Mouse (Mus musculus): ENCODE data around the gene Trim33. TPM values are rescaled to one million over a fixed set of nuclear protein-coding genes. Genes with fewer than 3 reads are reported as not detected.

Gene Trim33
- polyA plus RNA-seq, 1 experiment from 2014 or later: 26.9 TPM

DNA sequence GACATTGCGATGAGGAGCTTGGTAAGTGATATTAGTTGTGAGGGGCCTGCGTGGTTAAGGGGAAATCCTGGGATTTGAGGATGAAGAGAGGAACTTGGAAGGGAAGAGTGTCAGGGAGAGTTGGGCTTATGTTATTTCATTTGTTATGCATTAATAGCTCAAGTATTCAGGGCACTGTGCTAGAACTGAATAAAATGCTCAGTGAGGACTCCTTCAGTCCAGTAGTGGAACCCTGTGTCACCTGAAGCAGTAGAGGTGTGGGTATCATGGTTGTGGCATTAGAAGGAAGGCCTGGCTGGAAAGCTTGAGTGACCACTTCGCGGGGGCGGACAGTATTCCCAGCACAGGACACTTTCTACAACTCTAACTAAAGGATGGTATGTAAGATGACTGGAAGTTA lies 1.8 kb downstream of the Trim33 start:
- no peaks in the 10 kb centered on the region for H3K27me3 ChIP-seq (replicated peaks)
- ATAC-seq (ENCODE audit: low FRiP score): no peak
- H3K9me3 ChIP-seq (replicated peaks): no peaks in the 10 kb centered on the region
- 36% methylated on average over 5 of the region's 5 CpGs for WGBS
- peak overlapping the region; percentile 99 for H3K27ac ChIP-seq (replicated peaks)
- H3K4me2 ChIP-seq: peak overlapping the region; percentile 76
- no peaks in the 10 kb centered on the region for H3K36me3 ChIP-seq
- peaks cover 29% of the 10 kb centered on the region for H3K4me1 ChIP-seq
- H3K4me3 ChIP-seq (replicated peaks): peak overlapping the region; percentile 97
- peak overlapping the region; percentile 99 for H3K9ac ChIP-seq (replicated peaks)

DNA sequence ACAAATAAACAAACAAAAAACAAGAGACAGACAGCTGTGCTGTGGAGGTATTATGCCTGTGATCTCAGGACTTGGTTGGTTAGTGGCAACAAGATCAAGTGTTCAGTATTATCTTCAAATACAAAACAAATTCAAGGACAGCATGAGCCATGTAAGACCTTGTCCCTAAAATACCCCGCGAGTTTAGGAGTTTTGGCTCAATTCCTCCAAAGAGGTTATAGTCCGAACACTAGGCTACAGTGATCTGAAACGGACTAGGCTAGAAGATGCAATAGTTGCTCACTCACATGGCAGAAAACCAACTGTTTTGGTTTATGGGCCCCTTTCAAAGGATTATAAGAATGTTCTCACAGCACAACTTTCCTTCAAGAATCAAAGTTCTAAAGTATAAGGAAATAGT lies 9.7 kb downstream of the Trim33 start:
- Histone ChIP-seq H3K27ac (replicated peaks) (no peak overlapping the region), H3K9ac (replicated peaks) (no peak overlapping the region), H3K9me3 (replicated peaks) (0 out of 2 replicates have a peak, but pooled peaks cover 3% of the 10 kb centered on the region), H3K36me3 (no peaks in the 10 kb centered on the region), H3K4me3 (replicated peaks) (no peak overlapping the region), H3K27me3 (replicated peaks) (no peaks in the 10 kb centered on the region), H3K4me1 (peaks cover 6% of the 10 kb centered on the region; the same call in 1 of the 2 replicates), H3K4me2 (no peak overlapping the region)
- no peak for ATAC-seq (ENCODE audit: low FRiP score)
- WGBS: 89% methylated on average over 4 of the region's 4 CpGs

DNA sequence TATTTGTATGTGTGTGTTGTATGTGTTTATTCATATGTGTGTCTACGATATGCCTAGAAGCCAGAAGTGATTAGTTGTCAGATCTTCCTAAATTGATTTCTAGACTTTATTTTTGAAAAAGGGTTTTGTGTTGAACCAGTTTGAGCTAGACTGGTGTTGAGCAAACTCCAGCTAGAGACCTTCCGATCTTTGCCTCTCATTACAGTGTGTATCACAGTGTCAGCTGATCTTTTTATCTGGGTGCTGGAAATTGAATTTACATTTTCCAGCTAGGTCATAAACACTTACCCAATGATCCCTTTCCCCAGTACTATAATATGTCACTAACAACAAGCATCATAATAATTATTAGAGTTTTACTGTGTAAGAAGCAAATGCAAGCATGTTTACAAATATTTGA lies 12.0 kb downstream of the Trim33 start:
- WGBS: 93% methylated on average over 2 of the region's 2 CpGs
- no peak for ATAC-seq (ENCODE audit: low FRiP score)
- H3K9ac ChIP-seq (replicated peaks): no peak overlapping the region

DNA sequence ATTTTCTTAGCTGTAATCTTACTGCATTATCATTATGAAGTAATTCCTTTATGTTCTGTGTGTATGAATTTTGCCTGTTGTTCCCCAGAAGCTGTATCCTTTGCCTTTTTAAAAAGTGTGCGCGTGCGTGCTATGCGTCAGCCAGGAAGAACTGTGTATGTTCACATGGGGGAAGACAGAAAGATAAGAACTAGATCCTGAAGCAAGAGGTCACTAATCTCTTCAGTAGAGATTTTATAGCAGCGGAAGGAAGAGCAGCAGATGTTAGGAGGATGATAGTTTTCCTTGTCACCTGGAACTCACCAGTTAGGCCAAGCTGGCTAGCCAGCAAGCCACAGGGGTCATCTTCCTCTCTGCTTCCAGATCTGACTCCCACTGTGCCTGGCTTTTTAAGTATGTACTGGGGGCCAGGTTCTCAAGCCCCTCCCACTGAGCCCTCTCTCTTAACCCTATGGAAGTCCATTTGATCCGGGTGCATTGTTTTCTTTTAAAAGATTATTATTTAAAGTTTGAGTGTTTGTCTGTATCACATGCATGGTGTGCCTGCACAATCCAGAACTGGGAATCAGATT lies 26.4 kb downstream of the Trim33 start:
- Histone ChIP-seq H3K9me3 (replicated peaks) (no peaks in the 10 kb centered on the region), H3K4me1 (peaks cover 18% of the 10 kb centered on the region), H3K27me3 (replicated peaks) (no peaks in the 10 kb centered on the region), H3K4me3 (replicated peaks) (no peak overlapping the region), H3K9ac (replicated peaks) (no peak overlapping the region), H3K27ac (replicated peaks) (no peak overlapping the region), H3K36me3 (no peaks in the 10 kb centered on the region), H3K4me2 (no peak overlapping the region)
- WGBS: 83% methylated on average over 6 of the region's 6 CpGs
- no peak for ATAC-seq (ENCODE audit: low FRiP score)

More for the DNA sequence above, 12.0 kb downstream of the Trim33 start:
- peaks cover 4% of the 10 kb centered on the region; the same call in 1 of the 2 replicates for H3K4me1 ChIP-seq
- no peaks in the 10 kb centered on the region for H3K27me3 ChIP-seq (replicated peaks)
- no peak overlapping the region for H3K4me3 ChIP-seq (replicated peaks)
- no peak overlapping the region for H3K4me2 ChIP-seq
- H3K9me3 ChIP-seq (replicated peaks): 0 out of 2 replicates have a peak, but pooled peaks cover 3% of the 10 kb centered on the region
- H3K27ac ChIP-seq (replicated peaks): no peak overlapping the region
- no peaks in the 10 kb centered on the region for H3K36me3 ChIP-seq

DNA sequence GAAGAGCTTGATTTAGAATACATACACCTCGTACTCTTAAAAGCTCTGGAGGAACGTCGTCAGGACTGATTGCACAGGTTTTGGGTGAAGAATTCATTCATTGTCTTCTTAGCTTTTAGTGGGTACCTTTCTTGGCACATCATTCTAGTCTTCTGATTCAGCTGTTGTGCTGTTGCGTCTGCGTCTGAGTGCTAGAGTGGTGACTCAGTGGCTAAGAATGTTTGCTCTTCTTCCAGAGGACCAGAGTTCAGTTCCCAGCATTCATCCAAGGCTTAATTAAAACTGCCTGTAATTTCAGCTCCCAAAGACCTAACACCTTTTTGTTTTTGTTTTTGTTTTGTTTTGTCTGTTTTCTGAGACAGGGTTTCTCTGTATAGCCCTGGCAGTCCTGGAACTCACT lies 30.2 kb downstream of the Trim33 start:
- no peaks in the 10 kb centered on the region for H3K27me3 ChIP-seq (replicated peaks)

DNA sequence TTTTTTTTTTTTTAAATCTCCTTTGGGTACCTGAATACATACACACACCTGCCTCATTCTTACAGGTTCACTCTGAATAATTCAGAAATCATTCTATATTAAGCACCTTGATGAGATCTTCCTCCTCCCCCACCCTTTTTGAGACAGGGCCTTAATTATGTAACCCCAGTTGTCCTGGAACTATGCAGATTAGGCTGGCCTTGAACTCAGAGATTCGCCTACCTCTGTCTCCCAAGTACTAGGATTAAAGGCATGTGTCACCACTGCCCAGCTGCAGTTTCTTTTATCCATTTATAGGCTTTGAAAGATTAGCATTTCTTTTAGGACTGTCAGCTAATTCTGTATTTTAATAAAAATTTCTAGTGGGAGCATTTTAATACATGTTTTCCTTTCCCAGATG lies 30.7 kb downstream of the Trim33 start:
- no peak overlapping the region for H3K27ac ChIP-seq (replicated peaks)
- ATAC-seq (ENCODE audit: low FRiP score): no peak
- WGBS: 57% methylated on average over 1 of the region's 1 CpGs

More for the DNA sequence above, 30.2 kb downstream of the Trim33 start:
- no peak overlapping the region for H3K9ac ChIP-seq (replicated peaks)
- H3K4me2 ChIP-seq: no peak overlapping the region
- peaks cover 7% of the 10 kb centered on the region for H3K36me3 ChIP-seq
- no peaks in the 10 kb centered on the region for H3K9me3 ChIP-seq (replicated peaks)
- peaks cover 18% of the 10 kb centered on the region for H3K4me1 ChIP-seq
- 78% methylated on average over 5 of the region's 5 CpGs for WGBS
- H3K27ac ChIP-seq (replicated peaks): no peak overlapping the region
- ATAC-seq (ENCODE audit: low FRiP score): no peak
- H3K4me3 ChIP-seq (replicated peaks): no peak overlapping the region

DNA sequence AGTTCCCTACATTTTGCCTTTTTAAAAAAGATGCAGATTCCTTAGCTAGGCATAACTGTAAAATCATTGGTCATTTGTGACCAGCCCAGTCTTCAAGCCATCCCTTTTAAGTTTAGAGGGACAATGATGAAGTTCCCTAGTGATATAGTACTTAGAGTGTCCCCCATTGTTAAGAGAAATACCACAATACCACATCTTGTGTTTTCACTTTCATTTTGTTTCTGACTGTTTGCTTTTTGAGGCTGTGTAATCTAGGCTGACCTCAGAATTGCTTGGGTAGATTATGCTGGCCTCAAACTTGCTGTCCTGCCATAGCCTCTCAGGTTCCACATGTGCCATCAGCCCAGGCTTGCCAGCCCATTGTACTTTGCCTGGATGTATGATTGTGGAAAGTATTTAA lies 35.2 kb downstream of the Trim33 start:
- no peak overlapping the region for H3K4me3 ChIP-seq (replicated peaks)
- H3K9me3 ChIP-seq (replicated peaks): no peaks in the 10 kb centered on the region
- peaks cover 7% of the 10 kb centered on the region; the same call in 1 of the 2 replicates for H3K4me1 ChIP-seq
- ATAC-seq (ENCODE audit: low FRiP score): no peak
- H3K27me3 ChIP-seq (replicated peaks): no peaks in the 10 kb centered on the region
- peaks cover 11% of the 10 kb centered on the region for H3K36me3 ChIP-seq
- no peak overlapping the region for H3K9ac ChIP-seq (replicated peaks)
- H3K4me2 ChIP-seq: no peak overlapping the region
- no peak overlapping the region for H3K27ac ChIP-seq (replicated peaks)

More for the DNA sequence above, 30.7 kb downstream of the Trim33 start:
- Histone ChIP-seq H3K9me3 (replicated peaks) (no peaks in the 10 kb centered on the region), H3K4me2 (no peak overlapping the region), H3K36me3 (peaks cover 11% of the 10 kb centered on the region), H3K4me1 (peaks cover 18% of the 10 kb centered on the region), H3K9ac (replicated peaks) (no peak overlapping the region), H3K27me3 (replicated peaks) (no peaks in the 10 kb centered on the region), H3K4me3 (replicated peaks) (no peak overlapping the region)

DNA sequence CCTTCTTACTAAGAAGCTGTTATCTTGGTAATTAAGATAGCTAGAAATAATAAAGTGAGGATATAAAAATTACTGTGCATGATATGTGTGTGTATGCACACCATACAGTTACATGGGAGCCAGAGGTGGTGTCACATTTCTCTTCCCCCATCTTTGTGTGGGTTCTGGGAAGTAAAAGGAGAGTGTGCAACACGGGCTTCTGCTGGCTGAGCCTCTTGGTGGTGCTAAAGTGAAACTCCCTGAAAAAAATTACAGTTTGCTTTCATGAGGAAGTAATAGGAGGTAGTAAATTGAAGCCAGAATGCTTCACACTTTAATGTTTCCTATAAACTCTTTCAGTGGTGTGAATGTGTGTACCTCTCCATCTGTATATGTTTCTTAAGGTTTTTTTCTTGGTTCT lies 56.3 kb downstream of the Trim33 start:
- Histone ChIP-seq H3K9me3 (replicated peaks) (no peaks in the 10 kb centered on the region), H3K27me3 (replicated peaks) (no peaks in the 10 kb centered on the region), H3K9ac (replicated peaks) (no peak overlapping the region), H3K4me2 (no peak overlapping the region), H3K27ac (replicated peaks) (no peak overlapping the region), H3K36me3 (peaks cover 22% of the 10 kb centered on the region), H3K4me3 (replicated peaks) (no peak overlapping the region), H3K4me1 (no peaks in the 10 kb centered on the region)
- WGBS: 50% methylated on average over 1 of the region's 1 CpGs
- ATAC-seq (ENCODE audit: low FRiP score): no peak

DNA sequence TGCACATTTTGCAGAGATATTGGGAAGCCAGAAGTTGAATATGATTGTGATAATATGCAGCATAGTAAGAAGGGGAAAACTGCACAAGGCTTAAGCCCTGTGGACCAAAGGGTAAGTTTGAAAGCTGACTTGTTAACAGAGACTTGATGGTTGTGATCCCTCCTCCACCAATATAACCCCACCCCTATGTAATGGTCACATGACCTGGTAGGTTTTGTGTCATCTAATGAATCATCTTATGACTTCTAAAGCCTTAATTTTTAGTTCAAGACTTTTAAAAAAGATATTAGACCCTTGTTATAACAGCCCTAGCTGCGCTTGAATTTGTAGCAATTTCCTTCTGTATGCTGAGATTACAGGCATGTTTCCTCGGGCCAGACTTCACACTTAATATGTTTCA lies 67.6 kb downstream of the Trim33 start:
- Histone ChIP-seq H3K4me1 (no peaks in the 10 kb centered on the region), H3K36me3 (peaks cover 41% of the 10 kb centered on the region), H3K4me2 (no peak overlapping the region), H3K27me3 (replicated peaks) (no peaks in the 10 kb centered on the region), H3K4me3 (replicated peaks) (no peak overlapping the region), H3K9ac (replicated peaks) (no peak overlapping the region), H3K9me3 (replicated peaks) (no peaks in the 10 kb centered on the region), H3K27ac (replicated peaks) (no peak overlapping the region)
- 94% methylated on average over 2 of the region's 2 CpGs for WGBS
- no peak for ATAC-seq (ENCODE audit: low FRiP score)

DNA sequence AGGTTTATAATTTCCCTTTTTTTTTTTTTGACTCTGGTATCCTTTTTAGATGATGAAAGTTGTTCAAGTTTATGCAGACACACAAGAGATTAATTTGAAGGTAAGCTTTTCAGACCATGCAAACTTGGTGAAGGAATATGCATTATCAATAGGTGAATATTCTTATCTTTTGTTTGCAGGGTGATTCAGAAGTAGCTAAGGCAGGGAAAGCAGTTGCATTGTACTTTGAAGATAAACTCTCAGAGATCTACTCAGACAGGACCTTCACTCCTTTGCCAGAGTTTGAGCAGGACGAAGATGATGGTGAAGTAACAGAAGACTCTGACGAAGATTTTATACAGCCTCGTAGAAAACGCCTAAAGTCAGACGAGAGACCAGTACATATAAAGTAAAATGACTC lies 74.4 kb downstream of the Trim33 start:
- H3K9me3 ChIP-seq (replicated peaks): no peaks in the 10 kb centered on the region
- no peaks in the 10 kb centered on the region for H3K4me1 ChIP-seq
- no peak overlapping the region for H3K27ac ChIP-seq (replicated peaks)
- H3K27me3 ChIP-seq (replicated peaks): no peaks in the 10 kb centered on the region
- H3K4me3 ChIP-seq (replicated peaks): no peak overlapping the region
- WGBS: 95% methylated on average over 5 of the region's 5 CpGs
- no peak overlapping the region for H3K9ac ChIP-seq (replicated peaks)
- ATAC-seq (ENCODE audit: low FRiP score): no peak
- no peak overlapping the region for H3K4me2 ChIP-seq
- peaks cover 28% of the 10 kb centered on the region for H3K36me3 ChIP-seq

DNA sequence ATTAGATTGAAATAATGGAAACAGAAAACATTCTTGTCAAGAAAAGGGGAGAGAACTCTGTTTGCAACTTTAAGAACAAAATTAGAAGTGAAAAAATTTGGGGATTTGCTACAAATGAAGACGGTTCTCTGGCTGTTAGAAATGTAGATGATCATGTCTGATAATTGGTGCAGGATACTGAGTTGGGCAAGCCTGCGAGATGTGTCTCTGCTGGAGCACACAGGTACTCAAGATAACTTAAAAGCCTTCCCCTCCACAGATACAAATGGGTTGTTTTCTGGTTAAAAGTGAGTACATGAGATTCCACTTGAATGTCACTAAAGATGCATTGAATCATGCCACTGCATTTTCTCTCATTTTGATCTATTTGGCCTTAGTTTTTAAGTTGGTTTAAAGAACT lies 74.9 kb downstream of the Trim33 start:
- no peak for ATAC-seq (ENCODE audit: low FRiP score)
- Histone ChIP-seq H3K9me3 (replicated peaks) (no peaks in the 10 kb centered on the region), H3K36me3 (peaks cover 26% of the 10 kb centered on the region), H3K27ac (replicated peaks) (no peak overlapping the region), H3K9ac (replicated peaks) (no peak overlapping the region), H3K27me3 (replicated peaks) (no peaks in the 10 kb centered on the region), H3K4me1 (no peaks in the 10 kb centered on the region), H3K4me2 (no peak overlapping the region), H3K4me3 (replicated peaks) (no peak overlapping the region)
- 96% methylated on average over 2 of the region's 2 CpGs for WGBS

DNA sequence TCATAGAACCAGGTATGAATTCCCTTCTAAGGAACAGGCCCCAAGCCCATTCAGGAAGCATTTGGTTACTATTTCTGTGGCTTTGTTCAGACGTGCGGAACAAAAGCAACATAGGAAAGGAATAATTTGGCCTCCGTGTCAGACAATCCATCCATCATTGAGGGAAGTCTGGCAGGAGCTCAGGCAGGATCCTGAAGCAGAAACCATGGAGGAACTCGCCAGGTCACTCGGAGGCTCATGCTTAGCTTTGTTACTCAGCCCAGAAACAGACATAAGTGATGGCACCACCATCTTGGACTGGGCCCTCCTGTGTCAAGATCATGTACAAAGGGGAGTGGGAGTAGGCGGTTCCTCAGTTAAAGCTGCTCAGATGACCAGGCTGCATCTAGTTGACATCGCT lies 82.1 kb downstream of the Trim33 start:
- no peak overlapping the region for H3K9ac ChIP-seq (replicated peaks)
- 82% methylated on average over 7 of the region's 7 CpGs for WGBS
- no peak overlapping the region for H3K4me2 ChIP-seq
- no peak overlapping the region for H3K27ac ChIP-seq (replicated peaks)
- no peak for ATAC-seq (ENCODE audit: low FRiP score)
- no peak overlapping the region for H3K4me3 ChIP-seq (replicated peaks)
- no peaks in the 10 kb centered on the region for H3K4me1 ChIP-seq
- H3K9me3 ChIP-seq (replicated peaks): no peaks in the 10 kb centered on the region
- H3K36me3 ChIP-seq: peaks cover 7% of the 10 kb centered on the region
- no peaks in the 10 kb centered on the region for H3K27me3 ChIP-seq (replicated peaks)

Data from neural tube, embryonic 15.5 days (tissue).